Mouse (Mus musculus) right cerebral cortex, adult 2 months (tissue): ENCODE measurements at regions not wholly inside any gene's neighbourhood (a gene's known extent, or its start where the extent isn't known, plus 50 kb on each side); places are given as distances from the start of the nearest gene placed in this dataset.
A peak's percentile ranks its signal among the peaks of the same experiment; 100 is the strongest.

ENCODE experiments used
- DNase-seq, 2 experiments: peaks; one replicate each; pipeline ENCODE4 v3.0.0; 2021 to 2022; ENCODE audit warnings: low spot score in 2 of 2

DNA sequence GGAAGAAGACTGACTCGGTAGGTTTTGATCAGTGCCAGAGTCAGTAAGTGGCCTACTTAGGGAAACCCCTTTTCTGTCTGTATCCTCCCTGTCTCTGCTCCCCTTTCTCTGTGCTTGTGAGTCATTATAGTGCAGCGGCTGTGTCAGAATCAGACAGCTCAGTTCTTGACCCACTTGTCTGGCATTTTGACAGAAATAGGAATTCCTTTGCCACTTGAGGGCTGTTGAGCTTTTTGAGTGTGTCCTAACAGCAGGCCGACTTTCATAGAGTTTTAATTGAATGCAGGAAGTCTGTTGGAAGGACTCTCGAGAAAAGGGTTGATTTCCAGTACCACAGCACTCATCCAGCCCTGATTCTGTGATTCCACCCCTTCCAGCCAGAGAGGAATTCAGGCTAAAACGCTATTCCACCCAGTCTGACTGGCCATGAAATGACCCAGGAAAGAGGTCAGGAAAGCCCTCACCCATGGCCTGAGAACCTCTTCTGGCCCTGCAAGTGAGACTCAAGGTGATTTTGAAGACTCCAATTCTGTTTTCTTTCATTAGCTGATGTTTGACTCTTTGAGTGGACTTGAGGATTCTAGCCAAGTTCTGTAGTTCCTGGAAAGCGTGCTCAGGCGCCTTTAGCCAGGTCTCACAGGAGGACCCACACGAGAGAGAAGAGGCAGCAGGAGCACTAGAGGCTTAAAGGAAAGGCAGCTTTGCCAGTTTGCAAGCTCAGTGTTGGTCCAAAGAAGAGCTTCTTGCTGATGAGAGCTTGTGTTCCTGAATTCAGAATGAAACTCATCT is 95.6 kb upstream of the Opcml start:
- no peak for DNase-seq

GRCm38 (mm10) chr9:27701559-27701958 is 89.0 kb upstream of the Opcml start:
- DNase-seq: no peak

DNA sequence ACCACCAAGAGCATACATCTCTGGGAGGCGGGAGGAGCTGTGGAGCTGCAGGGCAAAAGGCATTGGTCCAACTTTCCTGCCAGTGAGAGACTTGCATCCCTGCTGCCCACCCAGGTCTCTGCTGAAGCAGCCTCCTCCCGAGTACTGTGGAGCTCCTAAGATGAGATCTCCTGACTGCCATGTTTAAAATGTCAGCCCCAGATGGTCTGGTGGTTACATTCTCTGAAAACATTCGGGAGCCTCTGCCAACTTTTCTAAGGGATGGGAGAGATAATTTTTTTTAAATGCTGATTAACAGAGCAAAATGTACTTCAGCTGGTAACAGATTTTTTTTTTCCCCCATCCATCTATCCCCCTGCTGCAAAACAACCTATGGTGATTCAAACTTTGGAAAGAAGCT is 88.4 kb upstream of the Opcml start:
- DNase-seq: no peak

DNA sequence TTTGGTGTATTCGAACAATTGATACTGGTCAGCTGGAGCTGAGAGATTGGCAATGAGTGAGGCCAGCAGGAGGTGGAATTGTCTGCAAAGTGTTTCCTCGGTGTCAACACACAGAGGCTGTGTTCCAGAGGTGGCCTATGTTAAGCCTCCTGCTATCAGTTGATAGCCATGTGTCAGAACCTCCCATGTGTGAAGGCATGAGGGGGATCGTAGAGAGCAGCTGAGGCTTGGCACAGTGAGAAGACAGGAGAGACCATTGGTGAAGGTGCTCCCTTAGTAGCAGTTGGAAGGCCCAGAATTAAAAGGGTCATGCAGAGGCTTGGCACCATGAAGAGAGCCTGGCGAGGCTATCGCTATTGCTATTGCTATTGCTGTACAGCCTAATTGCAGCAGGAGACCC is 86.6 kb upstream of the Opcml start:
- no peak for DNase-seq

DNA sequence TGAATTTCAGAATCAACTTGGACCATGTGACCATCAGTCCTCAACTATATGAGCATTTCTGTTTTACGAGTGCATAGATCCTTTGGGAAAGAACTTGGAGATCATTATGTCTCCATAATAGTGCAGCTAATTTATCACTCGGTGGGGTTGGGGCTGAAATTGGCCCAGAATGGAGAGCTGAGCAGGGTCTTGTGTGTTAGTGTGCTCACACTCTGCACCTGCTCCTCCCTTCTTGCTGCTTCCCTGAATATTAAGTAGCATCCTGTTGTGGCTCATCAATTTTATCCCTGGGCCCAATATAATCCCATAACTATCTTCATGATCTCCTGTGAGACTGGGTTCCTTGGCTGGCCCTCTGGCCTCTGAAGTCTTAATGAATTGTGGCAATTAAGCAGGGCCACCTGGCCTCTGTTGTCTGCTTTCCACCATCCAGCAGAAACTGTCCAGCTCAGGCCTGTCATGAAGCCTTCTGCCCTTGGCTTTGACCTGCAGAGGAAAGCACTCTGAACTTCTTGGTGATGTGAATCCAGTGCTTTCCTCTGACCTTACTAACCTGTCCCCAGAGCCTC is 66.7 kb upstream of the Opcml start:
- DNase-seq: no peak

- DNase-seq: peak; percentile 20 to 47
These were observed 66.0 kb upstream of the Opcml start for GRCm38 (mm10) chr9:27724576-27724975.

GRCm38 (mm10) chr9:27728652-27729557 is 61.7 kb upstream of the Opcml start:
- peak; percentile 87 to 91 for DNase-seq

- DNase-seq: no peak
These were observed 61.1 kb upstream of the Opcml start for GRCm38 (mm10) chr9:27729558-27729889.

DNA sequence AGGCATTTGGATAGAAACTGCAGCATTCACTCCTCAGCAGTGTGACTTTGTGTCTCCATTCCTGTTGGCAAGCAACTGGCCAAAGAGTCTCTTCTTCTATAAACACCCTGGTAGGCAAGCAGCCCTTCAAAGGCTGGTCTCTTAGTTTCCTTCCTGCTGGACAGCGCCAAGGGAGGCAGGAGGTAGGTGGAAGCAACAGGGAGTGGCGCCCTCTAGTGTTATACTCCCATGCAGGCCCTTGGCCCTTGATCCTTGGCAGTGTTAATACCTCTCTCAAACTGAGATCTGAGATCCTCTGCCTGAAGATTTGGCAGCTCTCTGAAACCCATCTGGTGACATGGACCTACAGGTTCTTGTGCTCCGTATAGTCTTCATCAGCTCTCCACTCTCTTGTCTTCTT is 51.3 kb upstream of the Opcml start:
- no peak for DNase-seq
